Mouse (Mus musculus) frontal cortex, adult (tissue): ENCODE measurements at regions not wholly inside any gene's neighbourhood (a gene's known extent, or its start where the extent isn't known, plus 50 kb on each side); places are given as distances from the start of the nearest gene placed in this dataset.

Experiments used
- ATAC-seq: cut with Nextera tagmentation; 2 replicates; pipeline ENCODE4 v1.9.2; 2017; ENCODE audit warnings: mild to moderate bottlenecking, moderate library complexity, mixed read lengths; ENCODE audit not compliant: low TSS enrichment

GRCm38 (mm10) chr13:15802043-15802795 is 209.4 kb upstream of the Inhba start:
- ATAC-seq: peak; percentile 83

GRCm38 (mm10) chr13:15803965-15804364 is 207.7 kb upstream of the Inhba start:
- ATAC-seq: no peak

- no peak for ATAC-seq
Measured at GRCm38 (mm10) chr13:15806925-15807324, 204.7 kb upstream of the Inhba start.

GRCm38 (mm10) chr13:15822261-15822850 is 189.3 kb upstream of the Inhba start:
- no peak for ATAC-seq

GRCm38 (mm10) chr13:15845806-15846205 is 165.8 kb upstream of the Inhba start:
- ATAC-seq: peak; percentile 39; the same call in 1 of the 2 replicates

- no peak for ATAC-seq
Measured at GRCm38 (mm10) chr13:15848017-15848416, 163.6 kb upstream of the Inhba start.

- peak; percentile 73 for ATAC-seq
Measured at GRCm38 (mm10) chr13:15849129-15849528, 162.5 kb upstream of the Inhba start.

GRCm38 (mm10) chr13:15850358-15850757 is 161.3 kb upstream of the Inhba start:
- ATAC-seq: no peak

- ATAC-seq: no peak
Measured at GRCm38 (mm10) chr13:15853022-15853566, 158.6 kb upstream of the Inhba start.

- no peak for ATAC-seq
Measured at GRCm38 (mm10) chr13:15862941-15863340, 148.7 kb upstream of the Inhba start.

GRCm38 (mm10) chr13:15863344-15863743 is 148.3 kb upstream of the Inhba start:
- ATAC-seq: no peak

- ATAC-seq: no peak
Measured at GRCm38 (mm10) chr13:15867046-15867561, 144.5 kb upstream of the Inhba start.

GRCm38 (mm10) chr13:15877606-15878005 is 134.0 kb upstream of the Inhba start:
- no peak for ATAC-seq

GRCm38 (mm10) chr13:15879576-15879975 is 132.1 kb upstream of the Inhba start:
- ATAC-seq: no peak

- no peak for ATAC-seq
Measured at GRCm38 (mm10) chr13:15890794-15891193, 120.9 kb upstream of the Inhba start.

GRCm38 (mm10) chr13:15891403-15891802 is 120.2 kb upstream of the Inhba start:
- no peak for ATAC-seq

GRCm38 (mm10) chr13:15898201-15898600 is 113.5 kb upstream of the Inhba start:
- ATAC-seq: no peak

- no peak for ATAC-seq
Measured at GRCm38 (mm10) chr13:15901710-15902675, 109.7 kb upstream of the Inhba start.

- no peak for ATAC-seq
Measured at GRCm38 (mm10) chr13:15907806-15908205, 103.8 kb upstream of the Inhba start.

- ATAC-seq: no peak
Measured at GRCm38 (mm10) chr13:15910578-15910977, 101.1 kb upstream of the Inhba start.

- ATAC-seq: no peak
Measured at GRCm38 (mm10) chr13:15911263-15911662, 100.4 kb upstream of the Inhba start.

GRCm38 (mm10) chr13:15914270-15914669 is 97.4 kb upstream of the Inhba start:
- ATAC-seq: no peak
